Mouse (Mus musculus): Measurements from ENCODE around the gene Armh3.
"Not testable (repeated sequence)": the region's sequence is repeated elsewhere in the genome, so short reads cannot be mapped to it uniquely, and the experiment has no call there.

The Armh3 gene

GRCm38 (mm10) chr19:46032731-46033510, 34.6 kb upstream of the Armh3 start:
- no peak for DNase-seq

- DNase-seq = no peak
Measured at GRCm38 (mm10) chr19:46031689-46032432, 33.6 kb upstream of the Armh3 start.

- DNase-seq = no peak
Measured at GRCm38 (mm10) chr19:46030196-46030983, 32.1 kb upstream of the Armh3 start.

- no peak for DNase-seq
Measured at GRCm38 (mm10) chr19:46029652-46030051, 31.4 kb upstream of the Armh3 start.

DNA sequence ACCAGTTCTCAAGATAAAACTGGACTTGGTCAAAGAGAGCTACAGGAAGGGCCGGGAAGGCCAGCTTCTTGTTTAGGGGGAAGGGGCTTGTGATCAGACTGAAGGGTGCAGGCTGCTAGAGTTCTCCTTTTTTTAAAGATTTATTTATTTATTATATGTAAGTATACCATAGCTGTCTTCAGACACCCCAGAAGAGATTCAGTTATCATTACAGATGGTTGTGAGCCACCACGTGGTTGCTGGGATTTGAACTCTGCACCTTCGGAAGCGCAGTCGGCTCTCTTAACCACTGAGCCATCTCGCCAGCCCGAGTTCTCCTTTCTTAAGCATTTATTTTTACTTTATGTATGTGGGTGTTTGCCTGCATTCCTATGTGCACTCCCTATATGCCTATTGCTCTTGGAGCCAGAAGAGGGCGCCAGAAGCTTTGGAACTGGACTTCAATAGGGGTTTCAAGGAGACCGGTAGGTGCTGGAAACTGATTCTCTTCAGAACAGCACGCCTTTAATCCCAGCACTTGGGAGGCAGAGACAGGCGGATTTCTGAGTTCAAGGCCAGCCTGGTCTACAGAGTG, 30.5 kb upstream of the Armh3 start:
- DNase-seq = no peak

DNA sequence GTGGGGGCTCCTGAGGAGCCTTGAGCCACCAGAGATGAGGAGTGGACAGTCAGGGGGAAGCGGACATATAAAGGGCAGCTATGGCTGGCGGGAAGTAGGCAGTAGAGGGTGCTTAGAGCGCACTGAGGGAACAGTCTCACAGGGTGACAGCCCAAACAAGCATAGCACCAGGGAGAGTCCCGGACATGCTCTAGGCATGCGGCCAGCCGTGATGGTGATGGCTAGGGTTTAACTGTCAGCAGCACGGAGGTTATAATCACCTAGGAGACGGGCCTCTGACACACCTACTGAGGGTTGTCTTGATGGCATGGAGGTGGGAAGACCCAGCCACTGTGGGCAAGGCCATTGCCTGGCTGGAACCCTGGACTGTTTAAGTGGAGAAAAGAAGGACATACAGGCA, 28.3 kb upstream of the Armh3 start:
- no peak for DNase-seq

- DNase-seq = no peak
Measured at GRCm38 (mm10) chr19:46024959-46025358, 26.7 kb upstream of the Armh3 start.

GRCm38 (mm10) chr19:46016023-46016422, 17.7 kb upstream of the Armh3 start:
- DNase-seq = no peak

- peak; percentile 82 for DNase-seq
Measured at GRCm38 (mm10) chr19:46014572-46015178, 16.4 kb upstream of the Armh3 start.

- no peak for DNase-seq
Measured at GRCm38 (mm10) chr19:46005680-46006079, 7.4 kb upstream of the Armh3 start.

DNA sequence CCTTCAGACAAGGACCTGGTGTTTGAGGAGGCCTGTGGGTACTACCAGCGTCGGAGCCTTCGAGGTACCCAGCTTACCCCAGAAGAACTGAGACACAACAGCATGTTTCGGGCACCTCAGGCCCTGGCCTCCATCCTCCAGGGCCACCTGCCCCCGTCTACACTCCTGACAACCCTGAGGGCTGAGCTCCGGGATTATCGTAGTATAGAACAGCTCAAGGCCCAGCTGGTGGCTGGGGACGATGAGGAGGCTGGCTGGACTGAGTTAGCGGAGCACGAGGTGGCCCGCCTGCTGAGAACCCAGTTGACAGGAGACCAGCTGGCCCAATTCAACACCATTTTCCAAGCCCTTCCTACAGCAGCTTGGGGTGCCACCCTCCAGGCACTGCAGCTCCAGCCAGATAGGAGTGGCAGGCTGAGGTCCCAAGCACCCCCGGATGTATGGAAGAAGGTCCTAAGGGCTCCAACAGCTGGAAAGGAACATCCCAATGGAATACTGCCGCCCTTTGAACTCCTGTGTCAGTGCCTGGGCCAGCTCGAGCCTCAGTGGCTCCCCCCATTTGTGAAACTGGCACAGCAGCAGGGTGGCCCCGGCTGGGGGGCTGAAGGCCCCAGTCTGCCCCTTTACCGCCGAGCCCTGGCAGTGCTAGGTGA, 6.7 kb upstream of the Armh3 start:
- DNase-seq = no peak

DNA sequence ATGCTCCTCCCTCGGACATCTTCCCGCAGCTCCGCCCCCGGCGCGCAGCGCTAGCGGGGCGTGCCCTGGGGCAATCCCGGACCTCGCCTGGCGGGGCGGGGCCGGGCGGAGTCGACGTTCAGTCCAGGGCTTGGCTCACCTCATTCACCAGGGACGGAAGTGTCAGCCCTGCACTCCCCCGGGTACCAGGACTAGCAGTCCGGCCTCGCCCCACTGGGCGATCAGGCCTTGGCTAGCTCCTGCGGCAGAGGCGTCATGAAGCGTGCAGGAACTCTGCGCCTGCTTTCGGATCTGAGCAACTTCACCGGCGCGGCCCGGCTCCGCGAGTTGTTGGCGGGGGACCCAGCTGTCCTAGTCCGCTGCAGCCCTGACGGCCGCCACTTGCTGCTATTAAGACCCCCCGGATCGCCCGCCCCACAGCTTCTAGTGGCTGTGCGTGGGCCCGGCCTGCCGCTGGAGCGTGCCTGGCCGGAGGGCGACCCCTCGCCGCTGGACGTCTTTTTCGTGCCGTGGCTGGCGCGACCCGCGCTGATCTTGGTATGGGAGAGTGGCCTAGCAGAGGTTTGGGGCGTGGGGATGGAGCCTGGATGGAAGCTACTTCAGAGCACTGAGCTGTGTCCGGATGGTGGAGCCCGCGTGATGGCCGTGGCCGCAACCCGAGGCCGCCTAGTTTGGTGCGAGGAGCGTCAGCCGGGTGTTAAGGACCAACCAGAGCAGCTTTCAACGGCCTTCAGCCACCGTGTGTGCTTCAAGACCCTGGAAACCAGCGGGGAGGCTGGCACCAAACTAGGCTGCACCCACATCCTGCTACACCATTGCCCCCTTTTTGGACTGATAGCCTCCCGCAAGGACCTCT, 5.3 kb upstream of the Armh3 start, which contains the start of gene Hps6:
Gene Hps6 (plus strand): TSS at position 138 of the 856 bp plus-strand sequence.
- DNase-seq = peak; percentile 86

- DNase-seq = no peak
Measured at GRCm38 (mm10) chr19:46002279-46002678, 4.0 kb upstream of the Armh3 start.

GRCm38 (mm10) chr19:45999378-45999777, 1.1 kb upstream of the Armh3 start:
- no peak for DNase-seq

- no peak for DNase-seq
Measured at GRCm38 (mm10) chr19:45998694-45999217, 468 bp upstream of the Armh3 start.

DNA sequence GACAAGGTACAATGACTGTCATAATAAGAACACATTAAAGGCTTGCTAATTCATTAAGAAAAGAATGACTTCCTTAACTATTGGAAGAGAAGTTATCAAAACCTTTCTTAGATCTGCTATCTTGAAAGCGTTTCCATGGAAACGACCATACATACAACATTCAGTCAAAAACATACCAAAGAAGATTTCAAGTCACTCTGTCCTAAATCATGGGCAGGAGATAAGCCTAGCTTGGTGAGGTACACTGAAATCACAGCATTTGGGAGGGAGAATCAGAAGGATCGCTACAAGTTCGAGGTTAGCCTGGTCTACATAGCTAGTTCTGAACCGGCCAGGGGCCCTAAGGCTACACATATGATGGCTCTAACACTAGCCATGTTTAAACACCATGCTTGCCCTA, 923 bp downstream of the Armh3 start:
- DNase-seq = no peak

- DNase-seq = no peak
Measured at GRCm38 (mm10) chr19:45993981-45994737, 4.1 kb downstream of the Armh3 start.

DNA sequence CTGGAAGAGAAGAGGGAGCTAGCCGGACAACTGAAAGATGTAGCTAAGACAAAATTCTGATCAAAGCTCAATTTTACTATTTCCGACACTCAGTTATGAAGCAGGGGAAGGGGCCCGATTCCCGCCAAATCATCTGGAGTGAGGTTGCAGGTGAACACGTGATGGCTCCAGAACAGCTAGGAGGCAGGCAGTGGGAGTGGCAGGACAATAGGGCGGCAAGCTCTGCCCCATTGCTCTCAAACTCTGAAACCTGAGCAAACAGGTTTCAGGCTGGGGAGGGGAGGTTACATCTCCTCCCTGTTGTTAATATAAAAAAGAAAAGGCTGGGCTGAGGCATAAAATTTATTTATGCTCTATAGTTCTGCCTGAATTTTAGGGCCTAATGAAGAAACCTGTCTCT, 4.8 kb downstream of the Armh3 start:
- DNase-seq = not testable (repeated sequence)

DNA sequence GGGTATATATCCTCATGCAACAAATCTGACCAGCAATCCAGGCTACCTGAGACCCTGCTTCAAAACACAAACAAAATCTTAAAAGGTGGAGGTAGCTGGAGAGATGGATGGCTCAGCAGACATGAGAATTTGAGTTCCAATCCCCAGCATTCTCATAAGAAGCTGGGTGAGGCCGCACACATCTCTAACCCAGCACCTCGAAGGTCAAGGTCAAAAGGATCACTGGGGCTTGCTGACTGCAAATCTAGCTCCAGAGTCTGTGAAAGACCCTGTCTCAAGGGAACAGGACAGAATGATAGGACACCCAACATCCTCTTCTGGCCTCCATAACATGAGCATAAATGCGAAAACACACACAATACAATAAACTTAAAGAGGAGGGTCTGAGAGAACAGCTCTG, 7.1 kb downstream of the Armh3 start:
- DNase-seq = no peak

GRCm38 (mm10) chr19:45988238-45988637, 10.1 kb downstream of the Armh3 start:
- no peak for DNase-seq

Measured in thymus, postnatal 25 days (tissue).